Mouse (Mus musculus): ENCODE measurements at regions not wholly inside any gene's neighbourhood (a gene's known extent, or its start where the extent isn't known, plus 50 kb on each side); places are given as distances from the start of the nearest gene placed in this dataset.

DNA sequence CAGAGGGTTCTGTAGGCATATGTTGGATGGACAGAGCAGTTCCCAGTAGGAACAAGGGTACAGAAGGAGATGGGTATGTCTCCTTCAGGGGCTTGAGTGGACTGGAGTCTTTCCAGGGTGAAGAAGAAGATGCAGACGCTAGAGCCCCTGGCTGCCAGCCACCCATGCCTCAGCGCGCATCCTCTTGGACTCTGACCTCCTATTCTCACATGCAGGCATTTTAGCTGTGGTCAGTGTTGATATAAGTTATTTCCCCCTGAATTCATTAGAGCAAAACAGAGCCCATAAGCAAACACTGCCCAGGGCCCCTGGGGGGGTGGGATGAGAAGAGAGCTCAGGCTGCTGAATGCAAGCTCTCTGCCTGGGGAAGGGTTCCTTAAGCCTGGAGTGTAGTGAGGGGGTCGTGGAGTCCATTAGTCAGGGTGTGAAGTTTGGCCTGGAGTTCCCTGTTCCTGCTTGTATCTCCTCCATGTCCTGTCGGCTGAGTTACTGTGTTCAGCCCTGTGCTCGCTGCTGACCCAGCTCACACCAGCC, 54.0 kb upstream of the Nkx2-2 start:
- no peaks in the 10 kb centered on the region for H3K9me3 ChIP-seq (ENCODE audit: control insufficient read depth, low read length)
- H3K27me3 ChIP-seq (replicated peaks; ENCODE audit: control insufficient read depth, insufficient read depth, low read length) = no peaks in the 10 kb centered on the region
- H3K27ac ChIP-seq (ENCODE audit: low read length) = no peak overlapping the region
- no peak overlapping the region for H3K4me2 ChIP-seq (ENCODE audit: low read length)
- H3K9ac ChIP-seq (replicated peaks; ENCODE audit: low read depth, low read length) = no peak overlapping the region
- H3K36me3 ChIP-seq (ENCODE audit: control insufficient read depth, insufficient read depth) = no peaks in the 10 kb centered on the region
- H3K4me3 ChIP-seq (replicated peaks; ENCODE audit: low read length) = no peak overlapping the region
- no peak for ATAC-seq
- 82% methylated on average over 6 of the region's 6 CpGs for WGBS
- no peaks in the 10 kb centered on the region for H3K4me1 ChIP-seq (replicated peaks; ENCODE audit: control insufficient read depth, insufficient read depth, low read length)

DNA sequence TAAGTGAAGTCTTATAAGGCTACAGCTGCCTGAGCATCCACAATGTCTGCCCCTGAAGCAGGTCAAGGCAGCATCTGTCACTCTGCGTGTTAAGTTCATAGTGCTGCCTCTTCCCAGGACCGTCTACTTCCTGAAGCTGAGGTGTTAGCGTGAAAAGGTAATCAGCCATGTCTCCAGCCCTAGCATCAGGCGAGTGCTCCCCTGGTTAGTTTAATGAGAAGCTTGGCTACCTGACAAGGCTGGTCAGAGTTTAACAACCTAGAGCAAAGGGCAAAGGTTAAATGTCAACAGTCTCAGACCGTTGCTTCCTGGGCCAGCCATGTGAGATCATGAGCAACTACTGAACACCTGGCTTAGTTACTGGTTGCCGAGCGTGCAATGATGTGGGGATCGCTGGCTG, 53.2 kb upstream of the Nkx2-2 start:
- Histone ChIP-seq H3K27me3 (replicated peaks; ENCODE audit: control insufficient read depth, insufficient read depth, low read length) (no peaks in the 10 kb centered on the region), H3K9ac (replicated peaks; ENCODE audit: low read depth, low read length) (no peak overlapping the region), H3K4me1 (replicated peaks; ENCODE audit: control insufficient read depth, insufficient read depth, low read length) (no peaks in the 10 kb centered on the region), H3K27ac (ENCODE audit: low read length) (no peak overlapping the region), H3K36me3 (ENCODE audit: control insufficient read depth, insufficient read depth) (no peaks in the 10 kb centered on the region), H3K9me3 (ENCODE audit: control insufficient read depth, low read length) (no peaks in the 10 kb centered on the region), H3K4me2 (ENCODE audit: low read length) (no peak overlapping the region), H3K4me3 (replicated peaks; ENCODE audit: low read length) (no peak overlapping the region)
- WGBS = 86% methylated on average over 8 of the region's 8 CpGs
- no peak for ATAC-seq

DNA sequence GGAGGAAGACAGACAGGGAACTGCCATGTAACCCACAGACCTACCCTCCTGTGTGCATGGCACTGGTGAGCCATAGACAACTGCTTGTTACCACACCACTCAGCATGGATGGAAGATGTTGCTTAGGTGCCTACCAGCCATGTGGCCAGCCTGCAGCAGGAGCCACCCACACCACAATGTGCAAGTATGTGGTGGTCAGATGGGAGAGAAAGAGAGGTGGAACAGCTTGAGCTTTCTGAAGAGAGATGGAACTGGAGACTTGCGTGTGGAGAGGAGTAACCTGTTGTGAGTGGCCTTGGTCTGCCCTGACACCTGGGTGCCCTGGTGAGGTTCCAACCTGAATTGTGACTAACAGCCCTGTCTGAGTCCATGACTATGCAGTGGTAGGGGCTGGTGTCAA, 50.4 kb upstream of the Nkx2-2 start:
- H3K9ac ChIP-seq (replicated peaks; ENCODE audit: low read depth, low read length) = no peak overlapping the region
- ATAC-seq = no peak
- H3K4me2 ChIP-seq (ENCODE audit: low read length) = no peak overlapping the region
- H3K9me3 ChIP-seq (ENCODE audit: control insufficient read depth, low read length) = no peaks in the 10 kb centered on the region
- no peaks in the 10 kb centered on the region for H3K36me3 ChIP-seq (ENCODE audit: control insufficient read depth, insufficient read depth)
- H3K4me3 ChIP-seq (replicated peaks; ENCODE audit: low read length) = no peak overlapping the region
- no peaks in the 10 kb centered on the region for H3K4me1 ChIP-seq (replicated peaks; ENCODE audit: control insufficient read depth, insufficient read depth, low read length)
- H3K27ac ChIP-seq (ENCODE audit: low read length) = no peak overlapping the region
- 96% methylated on average over 1 of the region's 1 CpGs for WGBS
- H3K27me3 ChIP-seq (replicated peaks; ENCODE audit: control insufficient read depth, insufficient read depth, low read length) = no peaks in the 10 kb centered on the region
